Mouse (Mus musculus) small intestine, adult 2 months (tissue): ENCODE data around the gene Pnldc1.

Experiments
- CTCF ChIP-seq: fragments of 200-500 bp; IDR thresholded peaks from 2 replicates; pipeline ENCODE4 v1.5.1; 2012; ENCODE audit warnings: low read depth, mild to moderate bottlenecking, control low read depth, inconsistent platforms, low read length, moderate library complexity, mixed read lengths; ENCODE audit not compliant: insufficient replicate concordance, insufficient read length; ENCODE audit errors: extremely low read depth
- POLR2A ChIP-seq: fragments of 200-500 bp; IDR thresholded peaks from 2 replicates; pipeline ENCODE4 v1.6.1; 2012; ENCODE audit warnings: low read depth, mild to moderate bottlenecking, control low read depth, inconsistent platforms, low read length, moderate library complexity

DNA sequence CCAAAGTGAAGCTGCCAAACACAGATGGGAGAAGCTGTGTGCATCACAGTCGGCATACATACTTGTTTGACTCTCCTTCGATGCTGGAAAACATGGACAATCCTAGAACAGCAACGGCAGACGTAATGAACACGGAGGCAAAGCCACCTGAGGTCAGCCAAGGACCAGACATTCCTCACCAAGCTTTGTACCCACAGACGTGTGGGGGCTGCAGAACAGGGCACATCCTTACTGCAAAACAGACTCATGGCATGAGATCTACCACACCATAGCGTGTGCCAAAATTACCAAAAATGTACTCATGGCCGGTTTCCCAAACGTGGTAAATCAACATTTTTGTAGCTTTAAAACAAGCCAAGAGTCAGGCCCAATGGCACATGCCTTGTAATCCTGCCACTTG is 3.6 kb downstream of the Pnldc1 start:
- no peak for TF ChIP-seq CTCF
- TF ChIP-seq POLR2A, result no peak
